Mouse (Mus musculus) cerebellum, adult 9-10 months (tissue): ENCODE measurements around the gene Ric3.
A peak's percentile ranks its signal among the peaks of the same experiment; 100 is the strongest.

Experiments used
- DNase-seq: peaks from one replicate; pipeline ENCODE4 v3.0.0; 2022

Ric3 gene

DNA sequence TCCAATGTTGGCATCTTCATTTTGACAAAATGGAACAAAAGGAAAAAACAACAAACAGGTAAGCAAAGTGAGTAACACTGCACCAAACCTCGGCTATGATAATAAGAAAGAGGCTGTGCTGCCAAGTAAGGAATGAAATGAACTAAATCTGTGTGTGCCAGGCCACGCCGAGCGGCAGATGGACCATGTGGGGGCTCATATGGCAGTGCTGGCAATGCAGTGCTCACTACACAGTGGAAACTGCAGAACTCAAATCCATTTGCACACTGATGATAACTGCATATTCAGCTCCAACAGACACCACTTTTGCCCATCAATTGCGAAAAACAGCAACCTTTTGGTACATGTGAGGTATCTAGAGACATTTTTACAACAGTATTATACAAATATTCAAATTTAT, 43.7 kb downstream of the Ric3 start:
- peak; percentile 98 for DNase-seq

DNA sequence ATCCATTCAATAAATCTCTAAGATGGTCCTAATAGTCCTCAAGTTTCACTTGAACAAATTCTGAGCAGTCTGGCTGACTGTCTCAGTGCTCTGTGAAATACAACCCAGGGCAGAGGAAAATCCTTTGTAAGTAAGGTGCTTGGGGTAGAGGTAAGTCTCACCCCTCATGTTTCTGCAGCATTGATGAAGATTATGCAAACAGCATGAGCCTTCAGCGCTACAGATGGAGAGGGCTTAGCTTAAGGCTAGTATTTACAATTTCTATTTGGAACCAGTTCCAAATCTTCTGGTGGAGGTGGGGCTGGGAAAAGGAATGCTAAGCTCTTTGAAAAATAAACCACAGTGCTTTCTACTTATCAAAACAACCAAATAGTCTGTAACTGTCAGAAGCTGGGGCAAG, 44.1 kb downstream of the Ric3 start:
- DNase-seq = no peak

DNA sequence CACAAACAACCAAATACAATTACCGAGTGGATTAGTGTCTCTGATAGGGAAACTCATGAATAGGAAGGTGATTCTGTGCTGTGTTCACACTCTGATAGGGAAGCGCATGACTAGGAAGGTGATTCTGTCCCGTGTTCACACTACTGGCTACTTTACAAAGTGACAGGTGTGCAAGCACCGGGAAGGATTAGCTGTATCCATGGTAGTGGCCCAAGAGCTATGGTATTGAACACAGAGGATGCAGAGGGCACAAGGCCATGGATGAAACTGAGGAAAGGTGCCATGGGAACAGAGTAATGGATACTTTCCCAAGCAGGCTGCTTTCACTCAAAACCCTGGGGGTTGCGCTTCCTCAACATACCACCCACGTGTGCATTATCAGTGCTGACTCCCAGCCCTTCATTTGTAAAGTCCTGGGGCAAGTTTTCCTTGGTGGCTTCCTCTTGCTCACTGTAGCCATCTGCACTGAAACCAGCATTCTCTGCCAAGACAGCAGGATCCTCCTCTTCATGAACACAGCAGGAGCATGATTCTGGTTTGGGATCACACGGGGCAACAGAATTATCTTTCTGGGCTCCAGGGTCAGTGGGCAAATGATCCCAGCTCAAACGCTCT, 44.9 kb downstream of the Ric3 start:
- DNase-seq = peak; percentile 86

DNA sequence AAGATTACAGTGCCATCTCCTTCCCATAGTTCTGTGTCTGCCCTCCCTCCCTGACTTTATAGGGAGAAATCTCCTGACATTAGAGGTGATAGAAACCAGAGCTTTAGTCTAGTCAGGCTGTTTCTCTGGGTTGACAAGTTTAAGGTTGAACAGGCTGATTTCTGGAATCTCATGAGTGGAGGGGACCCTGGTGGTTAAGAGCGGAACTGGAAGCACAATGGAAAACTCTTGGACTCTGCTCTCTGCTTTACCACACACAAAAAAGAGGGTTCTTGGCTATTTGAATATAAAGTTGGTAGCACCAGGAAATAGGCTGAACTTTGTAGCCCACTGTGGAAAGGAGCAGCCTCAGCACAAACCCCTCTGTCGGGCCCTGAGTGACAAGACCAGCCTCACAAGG, 51.1 kb downstream of the Ric3 start:
- DNase-seq = no peak

DNA sequence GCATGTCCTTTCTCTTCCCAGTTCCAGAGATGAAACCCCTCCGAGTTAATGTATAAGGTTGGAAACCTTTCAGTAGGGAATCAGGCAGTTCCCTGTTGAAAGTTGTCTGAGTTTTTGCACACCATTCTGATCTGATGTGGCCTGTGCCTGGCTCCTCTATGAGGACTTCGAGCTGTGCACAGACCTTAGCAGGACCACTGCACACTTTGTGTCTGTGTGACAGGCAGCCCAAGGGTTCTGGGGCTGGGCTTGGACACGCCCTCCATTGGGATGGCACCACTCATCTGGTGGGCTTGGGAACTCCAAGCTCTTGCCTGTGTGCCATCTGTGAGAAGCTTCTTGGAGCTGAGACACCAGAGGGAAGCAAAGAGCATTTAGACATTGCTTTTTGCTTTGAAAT, 51.8 kb downstream of the Ric3 start:
- no peak for DNase-seq

DNA sequence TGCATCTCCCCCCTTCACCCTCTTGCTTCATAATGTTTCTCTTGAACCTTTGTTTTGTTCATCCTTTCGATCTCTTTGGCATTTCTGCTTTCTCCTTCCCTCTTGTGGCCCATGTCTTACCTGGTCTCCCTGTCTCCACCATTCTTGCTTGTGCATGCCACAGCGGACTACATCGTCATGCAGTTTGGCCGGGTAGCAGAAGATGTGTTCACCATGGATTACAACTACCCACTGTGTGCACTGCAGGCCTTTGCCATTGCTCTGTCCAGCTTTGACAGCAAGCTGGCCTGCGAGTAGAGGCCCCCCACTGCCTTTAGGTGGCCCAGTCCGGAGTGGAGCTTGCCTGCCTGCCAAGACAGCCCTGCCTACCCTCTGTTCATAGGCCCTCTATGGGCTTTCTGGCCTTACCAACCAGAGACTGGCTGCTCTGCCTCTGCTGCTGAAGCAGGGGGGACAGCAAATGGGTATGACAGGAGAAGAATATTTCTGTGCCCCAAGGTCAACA, 53.1 kb downstream of the Ric3 start:
- peak; percentile 55 for DNase-seq

DNA sequence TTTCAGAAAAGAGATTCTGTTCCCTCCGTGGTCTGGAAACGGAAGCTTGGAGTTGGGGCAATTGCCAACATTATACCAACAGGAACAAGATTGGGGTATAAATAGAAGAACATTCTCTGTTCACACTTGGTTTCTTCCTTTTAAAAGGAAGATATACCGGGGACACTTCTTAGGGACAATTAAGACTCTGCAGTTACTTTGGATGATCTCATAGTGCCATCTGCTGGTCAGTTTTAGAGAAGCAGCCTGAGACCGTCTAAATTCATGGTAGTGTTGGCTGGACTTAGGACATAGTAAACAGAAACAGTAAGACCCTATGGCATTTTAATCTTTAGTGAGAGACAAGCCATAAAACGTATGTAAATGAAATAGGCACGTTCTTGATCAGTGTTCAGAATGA, 54.9 kb downstream of the Ric3 start:
- peak; percentile 88 for DNase-seq

DNA sequence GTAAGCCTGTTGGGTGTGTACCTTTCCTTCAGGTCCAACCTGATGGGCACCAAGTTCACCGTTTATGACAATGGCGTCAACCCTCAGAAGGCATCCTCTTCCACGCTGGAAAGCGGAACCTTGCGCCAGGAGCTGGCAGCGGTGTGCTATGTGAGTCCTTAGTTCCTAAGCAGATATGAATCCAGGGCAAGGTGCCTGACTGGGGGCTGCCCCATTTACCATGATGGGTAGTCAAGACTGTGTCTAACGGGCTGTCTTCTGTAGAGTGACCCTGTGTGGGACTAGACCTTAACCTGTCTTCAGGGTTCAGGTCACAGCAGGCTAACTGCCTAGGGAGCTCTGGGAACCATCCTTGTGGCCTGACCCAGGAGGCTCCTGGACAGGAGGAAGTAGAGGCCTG, 55.4 kb downstream of the Ric3 start:
- DNase-seq = peak; percentile 51

DNA sequence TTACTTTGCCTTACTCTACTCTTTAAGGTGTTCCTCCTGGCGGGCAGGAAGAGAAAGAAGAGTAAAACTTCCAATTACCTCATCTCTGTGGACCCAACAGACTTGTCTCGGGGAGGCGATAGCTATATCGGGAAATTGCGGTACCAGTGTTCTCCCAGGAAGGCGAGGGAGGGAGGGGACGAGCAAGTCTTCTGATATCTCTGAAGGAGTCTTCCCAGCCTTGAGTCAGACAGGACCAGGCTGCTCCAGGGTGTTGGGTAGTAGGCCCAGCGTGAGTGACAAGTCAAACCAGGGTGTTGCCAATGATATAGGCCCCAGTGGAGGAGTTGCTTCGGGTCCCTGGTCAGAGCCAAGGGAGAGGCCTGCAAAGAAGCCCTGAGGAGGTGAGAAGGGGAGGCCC, 56.2 kb downstream of the Ric3 start:
- DNase-seq = no peak

DNA sequence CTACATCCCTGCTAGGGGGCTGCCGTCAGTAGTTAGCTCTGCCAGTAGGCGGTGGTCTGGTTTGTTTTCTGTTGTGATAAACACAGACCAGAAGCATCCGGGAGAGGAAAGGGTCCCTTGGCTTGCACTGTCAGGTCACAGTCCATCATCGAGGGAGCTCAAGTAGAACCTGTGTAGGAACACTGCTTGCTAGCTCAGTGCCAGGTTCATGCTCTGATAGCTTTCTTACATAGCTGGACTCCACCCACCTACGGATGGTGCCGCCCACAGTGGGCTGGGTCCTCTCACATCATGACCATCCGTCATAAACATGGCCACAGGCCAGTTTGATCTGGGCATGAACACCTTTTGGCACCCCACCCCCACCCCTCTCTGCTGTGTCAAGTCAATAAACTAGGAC, 57.4 kb downstream of the Ric3 start:
- no peak for DNase-seq

DNA sequence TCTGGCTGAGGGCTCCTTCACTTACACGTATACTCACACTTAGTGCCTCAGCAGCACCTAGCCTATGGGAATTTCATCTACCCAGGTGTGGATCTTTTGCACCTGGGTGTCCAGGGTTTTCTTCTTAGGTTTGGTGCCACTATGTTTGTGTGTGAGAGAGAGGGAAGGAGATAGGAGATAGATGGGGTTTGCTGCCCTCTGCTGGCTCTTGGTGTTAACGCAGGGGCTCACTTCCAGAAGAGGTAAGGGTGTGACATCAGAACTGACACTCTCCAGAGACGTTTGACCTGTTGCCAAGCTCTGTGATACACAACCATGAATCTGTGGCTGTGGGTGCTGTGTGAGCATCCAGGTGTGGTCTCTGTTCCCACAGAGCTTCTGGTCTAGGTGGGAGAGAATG, 61.7 kb downstream of the Ric3 start:
- DNase-seq = peak; percentile 88

DNA sequence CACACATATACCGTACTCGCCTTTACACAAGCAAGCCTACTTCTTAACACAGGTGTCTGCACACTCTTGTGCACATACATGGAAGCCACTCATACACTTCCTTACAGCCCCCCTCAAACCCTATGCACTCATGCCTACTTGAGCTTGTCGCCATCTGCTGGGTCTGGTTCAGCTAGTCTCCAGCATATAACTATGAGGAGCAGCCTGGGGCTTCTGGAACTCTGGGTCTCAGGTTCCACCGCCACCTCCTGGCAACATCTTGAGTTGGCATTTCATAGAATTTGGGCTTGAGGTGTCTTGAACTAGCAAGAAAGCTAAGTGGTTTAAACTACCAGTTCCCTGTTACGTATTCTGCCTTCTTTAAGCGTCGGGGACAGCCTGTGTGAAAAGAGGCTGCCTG, 63.9 kb downstream of the Ric3 start:
- DNase-seq = no peak

DNA sequence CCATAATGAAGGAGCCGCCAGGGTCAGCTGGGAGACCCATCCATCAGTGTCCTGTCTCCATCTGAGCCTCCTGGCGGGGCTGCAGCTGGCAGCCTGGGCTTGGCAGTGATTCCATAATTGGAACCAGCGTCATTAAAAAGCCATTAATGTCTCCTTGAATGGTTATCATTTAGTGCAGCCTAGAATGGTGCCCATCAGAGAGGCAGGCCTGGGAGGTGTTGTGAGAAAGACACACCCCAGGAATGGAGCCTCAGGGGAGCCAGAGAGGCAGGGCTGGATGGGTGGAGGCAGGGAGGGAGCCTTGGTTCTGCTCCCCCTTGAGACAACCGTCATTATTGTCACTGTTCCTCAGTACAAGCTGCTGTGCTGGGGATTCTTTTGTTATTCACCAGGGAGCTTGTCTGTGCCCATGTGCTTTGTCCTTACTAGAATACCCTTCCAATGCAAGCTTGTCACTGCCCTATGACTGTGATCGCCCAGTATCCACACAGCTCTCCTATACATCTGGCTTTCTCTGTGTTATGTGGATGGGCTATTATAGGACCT, 66.7 kb downstream of the Ric3 start:
- DNase-seq = no peak

DNA sequence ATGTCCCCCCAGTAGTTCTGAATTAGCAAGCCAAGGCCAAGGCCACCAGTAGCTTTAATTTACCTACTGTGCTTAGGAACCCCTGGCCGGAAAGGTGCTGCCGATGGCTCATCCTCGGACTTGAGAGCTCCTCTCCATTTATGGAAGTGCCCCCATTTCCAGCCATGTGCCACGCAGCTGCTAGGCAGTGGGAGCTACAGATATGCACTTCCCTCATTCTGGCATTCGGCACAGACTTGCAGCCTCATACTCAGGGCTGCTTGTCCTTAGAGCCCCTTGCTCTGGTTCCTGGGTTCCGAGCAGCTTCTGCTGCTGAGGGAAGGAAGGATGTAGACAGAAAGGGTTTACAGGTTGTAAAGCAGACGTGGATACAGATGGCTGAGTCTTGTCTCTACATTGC, 68.3 kb downstream of the Ric3 start:
- no peak for DNase-seq

DNA sequence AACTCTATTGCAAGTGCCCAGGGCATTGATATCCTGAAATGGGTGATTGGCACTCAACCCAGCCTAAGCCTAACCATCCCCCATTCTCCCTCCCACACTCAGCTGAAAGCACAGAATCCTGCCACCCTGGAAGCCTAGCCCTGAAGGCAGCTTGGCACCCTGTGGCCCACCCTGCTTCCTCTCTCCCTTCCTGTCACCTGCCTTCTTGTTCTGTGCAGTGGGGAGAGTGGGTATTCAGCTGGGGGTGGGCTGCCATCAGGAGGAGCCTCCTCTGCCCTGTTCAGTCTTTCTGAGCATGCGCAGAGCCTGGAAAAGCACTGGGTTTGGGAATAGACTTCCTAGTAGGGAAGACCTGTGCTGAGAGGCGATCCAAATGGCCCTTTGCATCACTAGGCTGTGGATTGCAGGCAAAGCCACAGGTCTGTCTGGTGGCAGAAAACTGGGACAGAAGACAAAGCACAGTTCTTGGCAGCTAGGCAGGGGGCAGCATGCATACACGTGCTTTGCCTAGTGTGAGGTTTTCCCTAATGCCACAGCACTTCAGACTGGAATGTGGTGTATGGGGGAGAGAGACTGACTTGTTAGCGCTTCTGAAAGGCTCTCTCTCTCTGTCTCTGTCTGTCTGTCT, 70.0 kb downstream of the Ric3 start:
- peak; percentile 38 for DNase-seq

DNA sequence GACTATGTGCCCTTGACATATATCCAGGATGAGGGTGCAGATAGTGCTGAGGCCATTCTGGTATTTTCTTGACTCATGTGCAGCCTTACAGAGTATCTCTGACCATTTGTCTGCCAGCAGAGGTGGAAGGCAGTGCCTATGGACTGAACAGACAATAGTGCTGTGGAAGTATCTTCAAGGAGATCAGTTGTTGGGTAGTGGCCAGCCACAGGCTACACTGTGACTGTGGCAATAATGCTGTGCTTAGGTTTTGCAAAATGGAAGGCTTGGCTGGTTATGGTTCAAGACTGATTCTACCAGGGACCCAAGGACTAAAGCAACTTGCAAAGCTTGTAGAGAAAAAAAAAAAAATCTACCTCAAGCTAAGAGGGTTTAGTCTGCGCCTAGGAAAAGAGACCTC, 70.6 kb downstream of the Ric3 start:
- peak; percentile 39 for DNase-seq

DNA sequence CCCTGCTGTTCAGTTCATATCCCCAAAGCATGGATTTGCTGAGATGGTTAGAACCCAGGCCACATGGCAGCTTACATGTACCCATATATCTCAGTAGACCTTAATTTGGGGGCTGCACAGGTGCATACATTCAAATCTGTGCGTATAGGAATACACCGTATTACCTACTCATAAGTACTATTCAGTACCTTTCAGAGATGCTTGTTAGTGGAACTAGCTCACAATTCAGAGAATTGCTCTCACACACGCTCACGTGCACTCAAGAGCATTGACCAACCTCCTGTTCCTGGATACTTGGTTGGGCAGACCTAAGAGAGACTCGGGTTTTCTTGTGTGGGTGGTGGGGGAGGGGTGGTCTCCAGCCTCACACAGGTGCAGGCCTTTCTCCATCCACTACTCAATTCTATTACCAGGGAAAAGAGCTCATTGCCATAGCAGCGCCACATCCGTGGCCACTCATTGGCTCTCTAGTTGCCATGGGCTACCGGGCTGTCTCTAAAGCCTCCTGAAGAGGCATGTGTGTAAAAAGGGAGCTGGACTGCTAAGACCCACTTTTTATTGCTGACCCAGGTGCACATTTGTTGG, 71.4 kb downstream of the Ric3 start:
- peak; percentile 46 for DNase-seq

DNA sequence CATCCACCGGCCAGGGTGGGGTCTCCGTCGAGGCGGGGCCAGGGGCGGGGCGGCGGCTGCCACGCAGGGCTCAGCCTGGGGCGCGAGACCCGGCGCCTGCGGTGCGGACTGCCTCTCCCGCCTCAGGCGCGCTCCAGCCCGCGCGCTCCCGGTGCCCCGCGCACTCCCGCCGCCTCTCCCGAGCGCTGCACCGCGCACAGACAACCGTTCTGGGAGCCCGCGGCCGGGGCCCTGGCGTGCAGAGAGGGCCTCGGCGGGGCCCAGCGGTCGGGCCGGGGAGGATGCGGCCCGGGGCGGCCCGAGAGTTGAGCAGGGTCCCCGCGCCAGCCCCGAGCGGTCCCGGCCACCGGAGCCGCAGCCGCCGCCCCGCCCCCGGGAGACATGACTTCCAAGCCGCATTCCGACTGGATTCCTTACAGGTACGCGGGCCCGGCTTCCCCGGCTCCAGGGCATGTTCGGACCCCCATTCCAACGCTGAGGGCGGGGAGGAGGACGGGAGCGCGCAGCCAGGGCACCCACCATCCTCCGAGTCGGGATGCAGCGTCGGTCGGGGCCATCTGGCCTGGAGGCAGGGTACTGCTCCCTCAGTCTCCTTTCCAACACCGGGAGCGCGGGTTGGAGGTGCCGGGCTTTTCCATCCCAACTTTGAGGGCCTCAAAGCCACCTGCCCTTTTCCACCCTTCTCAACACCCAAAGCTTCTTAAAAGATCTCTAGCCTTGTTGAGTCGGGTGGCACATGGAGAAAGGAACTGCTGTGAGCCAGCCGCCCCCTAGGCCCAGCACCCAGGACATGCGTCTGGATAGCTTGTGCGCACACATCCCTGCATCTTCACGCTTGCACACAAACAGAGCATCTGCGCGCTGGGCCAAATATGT, 72.2 kb downstream of the Ric3 start:
- peak; percentile 57 for DNase-seq

DNA sequence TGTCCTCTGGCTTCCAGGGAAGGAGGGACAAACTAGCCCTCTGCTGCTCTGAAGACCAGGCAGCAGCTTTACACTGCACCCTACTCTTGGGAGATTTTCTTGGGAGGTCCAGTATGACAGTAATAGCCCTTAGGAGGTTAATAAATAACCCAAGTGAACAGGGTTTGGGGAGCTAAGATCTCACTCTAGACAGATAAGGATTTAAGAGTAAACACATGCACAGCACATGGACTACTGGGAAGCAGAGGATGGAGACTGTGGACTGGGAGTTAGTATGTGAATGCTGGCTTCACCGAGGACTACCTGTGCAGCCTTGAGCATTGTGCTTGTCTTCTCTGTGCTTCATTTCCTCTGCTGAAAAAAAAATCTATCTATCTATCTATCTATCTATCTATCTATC, 73.9 kb downstream of the Ric3 start:
- DNase-seq = no peak

DNA sequence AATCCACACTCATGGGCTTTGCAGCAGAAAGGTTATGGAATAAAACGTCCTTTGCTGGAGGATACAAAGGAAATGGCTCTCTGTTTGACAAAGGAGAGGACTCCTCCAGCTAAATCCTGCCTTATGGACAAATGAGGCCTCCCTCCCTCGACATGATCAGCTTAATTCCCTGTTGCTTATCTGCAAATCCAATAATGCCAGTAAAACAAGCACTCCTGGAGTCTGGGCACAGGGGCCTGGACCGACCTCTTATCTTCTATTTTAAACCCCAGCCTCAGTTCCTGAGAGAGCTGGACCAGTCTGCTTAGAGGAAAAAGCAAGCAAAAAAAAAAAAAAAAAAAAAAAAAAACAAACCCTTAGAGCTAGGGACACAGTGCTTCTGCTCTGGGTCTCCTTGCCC, 79.5 kb downstream of the Ric3 start:
- no peak for DNase-seq

DNA sequence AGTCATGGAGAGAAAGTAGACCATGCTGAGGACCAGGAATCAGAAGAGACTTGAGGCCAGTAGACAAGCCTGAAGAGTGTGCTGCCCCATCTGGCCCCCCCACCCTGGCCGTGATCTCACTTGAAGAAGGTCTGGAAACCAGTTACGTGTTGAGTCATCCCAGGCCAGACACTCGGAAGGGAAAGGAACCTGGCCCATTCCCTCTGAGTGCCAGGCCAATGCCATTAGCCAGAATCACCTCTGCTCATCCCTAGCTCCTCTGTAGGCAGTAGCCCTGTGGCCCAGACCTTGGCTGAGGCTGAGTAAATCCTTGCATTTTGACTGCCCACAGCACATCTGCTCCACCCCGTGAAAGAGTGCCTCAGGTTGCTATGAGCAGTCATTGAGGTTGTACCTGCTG, 81.2 kb downstream of the Ric3 start:
- no peak for DNase-seq

DNA sequence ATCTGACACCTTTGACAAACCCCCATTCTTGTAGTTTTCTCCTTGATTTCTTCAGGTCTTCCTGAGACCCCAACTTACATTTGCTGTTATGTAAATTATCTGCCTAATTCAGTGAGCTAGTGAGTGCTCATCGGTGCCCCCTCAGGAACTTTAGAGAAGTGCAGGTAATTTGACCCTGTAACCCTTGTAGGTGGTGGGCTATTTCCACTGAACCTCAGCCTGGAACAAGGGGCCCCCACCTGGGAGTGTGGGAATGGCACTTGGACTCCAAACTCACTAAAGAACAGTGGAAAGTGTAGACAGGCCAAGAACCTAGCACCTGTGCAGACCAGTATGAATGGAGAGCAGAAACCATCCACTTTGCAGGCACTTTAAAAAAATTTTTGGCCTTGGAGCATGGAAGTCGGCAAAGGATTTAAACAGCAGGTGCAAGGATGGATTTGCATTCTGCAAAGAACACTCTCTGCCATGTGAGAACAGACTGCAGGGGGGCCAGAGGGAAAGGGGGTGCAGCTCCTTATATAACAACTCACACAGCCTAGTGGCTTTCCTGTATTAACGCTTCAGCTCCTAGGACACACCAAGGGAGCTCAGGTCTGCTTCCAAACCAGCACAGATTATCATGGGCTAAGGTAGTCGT, 82.7 kb downstream of the Ric3 start:
- DNase-seq = peak; percentile 75

DNA sequence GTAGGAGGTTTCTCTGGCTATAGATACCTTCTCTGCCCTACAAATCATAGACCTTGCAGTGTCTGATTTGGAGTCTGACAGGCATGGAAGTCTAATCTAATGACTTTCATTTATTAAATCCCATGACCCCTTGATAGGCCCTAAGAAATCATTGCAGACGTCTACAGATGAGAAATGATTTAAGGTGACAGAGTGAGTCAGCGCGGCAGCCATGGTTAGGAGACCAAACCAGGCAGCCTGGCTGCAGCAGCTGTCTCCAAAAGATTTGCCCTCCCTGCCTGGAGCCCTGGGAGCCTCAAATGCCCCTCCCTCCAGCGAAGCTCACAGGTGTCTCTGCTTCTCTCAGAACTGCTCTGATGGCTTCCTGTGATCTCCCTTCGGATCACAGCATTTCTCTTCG, 87.0 kb downstream of the Ric3 start:
- no peak for DNase-seq
